Mouse (Mus musculus): ENCODE data around the gene Zbtb5. TPM values are rescaled to one million over a fixed set of nuclear protein-coding genes. Genes with fewer than 3 reads are reported as not detected.

Gene Zbtb5
- polyA plus RNA-seq, 1 experiment from 2014 or later: 43.0 TPM

- 87% methylated on average over 10 of the region's 10 CpGs for WGBS
- H3K4me3 ChIP-seq: no peak overlapping the region
- H3K9me3 ChIP-seq (replicated peaks): no peaks in the 10 kb centered on the region
- DNase-seq (ENCODE audit: low spot score): no peak
- no peaks in the 10 kb centered on the region for H3K36me3 ChIP-seq
- no peak overlapping the region for H3K27ac ChIP-seq
- H3K27me3 ChIP-seq (ENCODE audit: low read depth, poor library complexity, severe bottlenecking): no peaks in the 10 kb centered on the region
- H3K4me1 ChIP-seq: peaks cover 28% of the 10 kb centered on the region
Observed at GRCm38 (mm10) chr4:44976921-44977710, 35.1 kb downstream of the Zbtb5 start.

GRCm38 (mm10) chr4:44976026-44976615 is 36.1 kb downstream of the Zbtb5 start:
- Histone ChIP-seq H3K4me3 (no peak overlapping the region), H3K27ac (no peak overlapping the region), H3K4me1 (peaks cover 19% of the 10 kb centered on the region), H3K36me3 (no peaks in the 10 kb centered on the region), H3K27me3 (ENCODE audit: low read depth, poor library complexity, severe bottlenecking) (no peaks in the 10 kb centered on the region), H3K9me3 (replicated peaks) (no peaks in the 10 kb centered on the region)
- WGBS: 81% methylated on average over 6 of the region's 6 CpGs
- no peak for DNase-seq (ENCODE audit: low spot score)

GRCm38 (mm10) chr4:44974331-44974730 is 37.9 kb downstream of the Zbtb5 start:
- no peak for DNase-seq (ENCODE audit: low spot score)
- Histone ChIP-seq H3K4me3 (no peak overlapping the region), H3K36me3 (no peaks in the 10 kb centered on the region), H3K4me1 (peaks cover 8% of the 10 kb centered on the region), H3K27me3 (ENCODE audit: low read depth, poor library complexity, severe bottlenecking) (no peaks in the 10 kb centered on the region), H3K27ac (no peak overlapping the region), H3K9me3 (replicated peaks) (no peaks in the 10 kb centered on the region)
- 83% methylated on average over 8 of the region's 8 CpGs for WGBS

- H3K36me3 ChIP-seq: no peaks in the 10 kb centered on the region
- H3K4me3 ChIP-seq: peak overlapping the region; percentile 27; the same call in 1 of the 2 replicates
- 53% methylated on average over 14 of the region's 14 CpGs for WGBS
- H3K9me3 ChIP-seq (replicated peaks): no peaks in the 10 kb centered on the region
- H3K27ac ChIP-seq: no peak overlapping the region
- DNase-seq (ENCODE audit: low spot score): no peak
- no peaks in the 10 kb centered on the region for H3K27me3 ChIP-seq (ENCODE audit: low read depth, poor library complexity, severe bottlenecking)
- peaks cover 8% of the 10 kb centered on the region for H3K4me1 ChIP-seq
Observed at GRCm38 (mm10) chr4:44973871-44974270, 38.3 kb downstream of the Zbtb5 start.

- Histone ChIP-seq H3K4me3 (peak overlapping the region; percentile 27; the same call in 1 of the 2 replicates), H3K4me1 (peaks cover 8% of the 10 kb centered on the region), H3K27ac (no peak overlapping the region), H3K27me3 (ENCODE audit: low read depth, poor library complexity, severe bottlenecking) (no peaks in the 10 kb centered on the region), H3K36me3 (no peaks in the 10 kb centered on the region), H3K9me3 (replicated peaks) (no peaks in the 10 kb centered on the region)
- peak; percentile 86 for DNase-seq (ENCODE audit: low spot score)
- 14% methylated on average over 9 of the region's 9 CpGs for WGBS
Observed at GRCm38 (mm10) chr4:44973450-44973849, 38.8 kb downstream of the Zbtb5 start.

GRCm38 (mm10) chr4:44970612-44971110 is 41.6 kb downstream of the Zbtb5 start:
- Histone ChIP-seq H3K27ac (no peak overlapping the region), H3K4me1 (peaks cover 8% of the 10 kb centered on the region), H3K9me3 (replicated peaks) (no peaks in the 10 kb centered on the region), H3K4me3 (no peak overlapping the region), H3K27me3 (ENCODE audit: low read depth, poor library complexity, severe bottlenecking) (no peaks in the 10 kb centered on the region), H3K36me3 (no peaks in the 10 kb centered on the region)
- peak; percentile 78 for DNase-seq (ENCODE audit: low spot score)
- 24% methylated on average over 10 of the region's 10 CpGs for WGBS

GRCm38 (mm10) chr4:44970056-44970455 is 42.2 kb downstream of the Zbtb5 start:
- DNase-seq (ENCODE audit: low spot score): no peak
- Histone ChIP-seq H3K4me1 (peaks cover 8% of the 10 kb centered on the region), H3K27ac (no peak overlapping the region), H3K27me3 (ENCODE audit: low read depth, poor library complexity, severe bottlenecking) (no peaks in the 10 kb centered on the region), H3K9me3 (replicated peaks) (no peaks in the 10 kb centered on the region), H3K36me3 (no peaks in the 10 kb centered on the region), H3K4me3 (no peak overlapping the region)
- WGBS: 93% methylated on average over 7 of the region's 7 CpGs

- Histone ChIP-seq H3K4me3 (no peak overlapping the region), H3K9me3 (replicated peaks) (no peaks in the 10 kb centered on the region), H3K27me3 (ENCODE audit: low read depth, poor library complexity, severe bottlenecking) (no peaks in the 10 kb centered on the region), H3K27ac (no peak overlapping the region), H3K4me1 (no peaks in the 10 kb centered on the region), H3K36me3 (no peaks in the 10 kb centered on the region)
- WGBS: 86% methylated on average over 8 of the region's 8 CpGs
- DNase-seq (ENCODE audit: low spot score): no peak
Observed at GRCm38 (mm10) chr4:44967402-44967801, 44.8 kb downstream of the Zbtb5 start.

GRCm38 (mm10) chr4:44965736-44966135 is 46.5 kb downstream of the Zbtb5 start:
- 80% methylated on average over 3 of the region's 3 CpGs for WGBS
- DNase-seq (ENCODE audit: low spot score): no peak
- Histone ChIP-seq H3K4me1 (no peaks in the 10 kb centered on the region), H3K27ac (no peak overlapping the region), H3K9me3 (replicated peaks) (no peaks in the 10 kb centered on the region), H3K4me3 (no peak overlapping the region), H3K27me3 (ENCODE audit: low read depth, poor library complexity, severe bottlenecking) (no peaks in the 10 kb centered on the region), H3K36me3 (no peaks in the 10 kb centered on the region)

GRCm38 (mm10) chr4:44965175-44965574 is 47.0 kb downstream of the Zbtb5 start:
- no peak overlapping the region for H3K4me3 ChIP-seq
- H3K27me3 ChIP-seq (ENCODE audit: low read depth, poor library complexity, severe bottlenecking): no peaks in the 10 kb centered on the region
- H3K9me3 ChIP-seq (replicated peaks): no peaks in the 10 kb centered on the region
- no peaks in the 10 kb centered on the region for H3K4me1 ChIP-seq
- WGBS: 87% methylated on average over 2 of the region's 2 CpGs
- H3K27ac ChIP-seq: no peak overlapping the region
- DNase-seq (ENCODE audit: low spot score): no peak
- H3K36me3 ChIP-seq: no peaks in the 10 kb centered on the region

GRCm38 (mm10) chr4:44963156-44963555 is 49.1 kb downstream of the Zbtb5 start:
- no peaks in the 10 kb centered on the region for H3K4me1 ChIP-seq
- no peak overlapping the region for H3K4me3 ChIP-seq
- DNase-seq (ENCODE audit: low spot score): no peak
- no peaks in the 10 kb centered on the region for H3K9me3 ChIP-seq (replicated peaks)
- H3K27ac ChIP-seq: no peak overlapping the region
- no peaks in the 10 kb centered on the region for H3K36me3 ChIP-seq
- H3K27me3 ChIP-seq (ENCODE audit: low read depth, poor library complexity, severe bottlenecking): no peaks in the 10 kb centered on the region
- WGBS: 85% methylated on average over 11 of the region's 11 CpGs

- WGBS: 94% methylated on average over 13 of the region's 13 CpGs
- no peaks in the 10 kb centered on the region for H3K27me3 ChIP-seq (ENCODE audit: low read depth, poor library complexity, severe bottlenecking)
- no peak overlapping the region for H3K4me3 ChIP-seq
- no peak for DNase-seq (ENCODE audit: low spot score)
- no peaks in the 10 kb centered on the region for H3K36me3 ChIP-seq
- no peaks in the 10 kb centered on the region for H3K9me3 ChIP-seq (replicated peaks)
- no peaks in the 10 kb centered on the region for H3K4me1 ChIP-seq
- no peak overlapping the region for H3K27ac ChIP-seq
Observed at GRCm38 (mm10) chr4:44959220-44959619, 53.0 kb downstream of the Zbtb5 start.

- 88% methylated on average over 9 of the region's 9 CpGs for WGBS
- Histone ChIP-seq H3K9me3 (replicated peaks) (no peaks in the 10 kb centered on the region), H3K4me3 (no peak overlapping the region), H3K27me3 (ENCODE audit: low read depth, poor library complexity, severe bottlenecking) (no peaks in the 10 kb centered on the region), H3K27ac (no peak overlapping the region), H3K36me3 (no peaks in the 10 kb centered on the region), H3K4me1 (no peaks in the 10 kb centered on the region)
- DNase-seq (ENCODE audit: low spot score): no peak
Observed at GRCm38 (mm10) chr4:44958776-44959175, 53.4 kb downstream of the Zbtb5 start.

All from limb, embryonic 10.5 days (tissue).